Mouse (Mus musculus) spleen, adult 2 months (tissue): ENCODE data around the gene Cct6b.
A peak's percentile ranks its signal among the peaks of the same experiment; 100 is the strongest.

Experiments
- CTCF ChIP-seq: fragments of 200-500 bp; IDR thresholded peaks from 2 replicates; pipeline ENCODE4 v1.5.1; 2011; ENCODE audit warnings: mild to moderate bottlenecking, inconsistent platforms; ENCODE audit not compliant: insufficient read depth, insufficient read length, insufficient replicate concordance; ENCODE audit errors: extremely low read depth
- POLR2A ChIP-seq: fragments of 200-500 bp; IDR thresholded peaks from 2 replicates; pipeline ENCODE4 v1.6.1; 2011; ENCODE audit warnings: low read depth, low read length, inconsistent platforms

DNA sequence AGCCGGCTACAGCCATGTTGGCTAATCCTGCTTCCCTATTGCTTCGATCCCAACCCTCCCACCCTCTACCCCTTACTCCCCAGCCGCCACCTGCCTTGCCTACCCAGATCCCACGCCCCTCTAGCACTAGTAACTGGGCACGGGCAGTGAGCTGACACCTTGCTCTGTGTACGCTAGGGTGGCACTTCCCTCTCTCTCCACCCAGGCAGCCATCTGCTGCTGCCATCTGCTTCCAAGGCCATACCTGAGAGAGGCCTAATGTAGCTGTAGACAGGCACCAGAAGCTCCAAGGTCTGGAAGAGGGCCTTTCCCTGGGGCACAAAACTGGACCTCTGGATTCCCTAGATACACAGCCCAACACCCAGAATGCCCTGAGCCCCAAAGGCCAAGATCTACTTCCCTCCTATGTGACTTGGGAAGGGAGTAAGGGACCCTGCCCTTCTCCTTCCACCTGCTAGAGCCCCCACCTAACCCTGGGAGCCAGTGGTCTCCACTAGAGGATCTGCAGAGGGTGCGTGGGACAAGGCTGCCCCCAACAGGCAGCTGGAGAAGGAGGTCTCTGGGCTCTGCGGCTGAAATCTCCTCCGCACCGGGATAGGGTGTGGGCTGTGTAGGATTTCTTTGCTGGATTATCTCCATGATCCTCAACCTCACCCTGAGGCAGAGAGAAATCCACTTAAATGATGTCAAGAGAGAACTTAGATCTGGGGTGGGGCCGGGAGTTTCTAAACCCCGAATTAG lies 80.2 kb downstream of the Cct6b start:
- peak; percentile 77 for TF ChIP-seq CTCF
- TF ChIP-seq POLR2A = no peak
